Mouse (Mus musculus) kidney, adult 2 months (tissue): ENCODE measurements around the gene Gabbr2.

Experiments used
- CTCF ChIP-seq: fragments of 200-500 bp; conservative IDR thresholded peaks from 2 replicates; pipeline ENCODE4 v1.5.1; 2011; ENCODE audit warnings: low read depth, mild to moderate bottlenecking, control low read depth, low read length, moderate library complexity, mixed read lengths; ENCODE audit not compliant: insufficient read depth, insufficient read length
- POLR2A ChIP-seq: fragments of 200-500 bp; IDR thresholded peaks from one replicate; pipeline ENCODE4 v1.6.1; 2011; ENCODE audit warnings: low read depth, low read length, control low read depth

GRCm38 (mm10) chr4:46700223-46700651, 291.4 kb downstream of the Gabbr2 start:
- TF ChIP-seq CTCF, result no peak
- TF ChIP-seq POLR2A, result no peak
